Mouse (Mus musculus) myocyte (in vitro differentiated cells): Measurements from ENCODE around the gene Tnrc6c.

Experiments
- POLR2AphosphoS2 ChIP-seq: IDR thresholded peaks from one replicate; pipeline ENCODE4 v1.6.1; 2011; ENCODE audit warnings: low read depth, control low read depth; ENCODE audit not compliant: insufficient read length
- TCF12 ChIP-seq: IDR thresholded peaks from one replicate; pipeline ENCODE4 v1.6.1; 2011; ENCODE audit warnings: mild to moderate bottlenecking, control low read depth; ENCODE audit not compliant: poor library complexity, insufficient read depth, severe bottlenecking

GRCm38 (mm10) chr11:117677594-117677993 lies 23.5 kb downstream of the Tnrc6c start:
- TF ChIP-seq POLR2AphosphoS2 (no peak), TCF12 (no peak)
